Mouse (Mus musculus): ENCODE data around the gene Crispld2. TPM values are rescaled to one million over a fixed set of nuclear protein-coding genes. Genes with fewer than 3 reads are reported as not detected.

The Crispld2 gene
- polyA plus RNA-seq, 1 experiment from 2014 or later = 12.2 TPM

GRCm38 (mm10) chr8:120050376-120050775 lies 58.1 kb downstream of the Crispld2 start:
- 64% methylated on average over 10 of the region's 10 CpGs for WGBS

GRCm38 (mm10) chr8:120051006-120051405 lies 58.8 kb downstream of the Crispld2 start:
- no peaks in the 10 kb centered on the region for H3K9me3 ChIP-seq (replicated peaks; ENCODE audit: low read length)
- H3K4me2 ChIP-seq (ENCODE audit: low read length) = no peak overlapping the region
- H3K27me3 ChIP-seq (ENCODE audit: insufficient read depth, low read length) = no peaks in the 10 kb centered on the region
- no peaks in the 10 kb centered on the region for H3K36me3 ChIP-seq (ENCODE audit: insufficient read depth, low read length)
- TF ChIP-seq CTCF (IDR thresholded peaks at IDR 0.05; ENCODE audit: low read depth) = no peak
- H3K27ac ChIP-seq = no peak overlapping the region
- ATAC-seq (replicated peaks; ENCODE audit: low FRiP score, low read depth) (no peak), DNase-seq (ENCODE audit: low spot score) (peak; percentile 54)
- 27% methylated on average over 4 of the region's 4 CpGs for WGBS
- H3K9ac ChIP-seq (ENCODE audit: low read depth, low read length) = no peak overlapping the region
- no peak overlapping the region for H3K4me3 ChIP-seq (replicated peaks; ENCODE audit: low read depth, low read length)
- H3K4me1 ChIP-seq (replicated peaks; ENCODE audit: insufficient read depth, low read length) = no peaks in the 10 kb centered on the region; the same call in 1 of the 2 replicates

More at GRCm38 (mm10) chr8:120050376-120050775, 58.1 kb downstream of the Crispld2 start:
- no peaks in the 10 kb centered on the region for H3K36me3 ChIP-seq (ENCODE audit: insufficient read depth, low read length)
- no peak for TF ChIP-seq CTCF (IDR thresholded peaks at IDR 0.05; ENCODE audit: low read depth)
- H3K9ac ChIP-seq (ENCODE audit: low read depth, low read length) = no peak overlapping the region
- H3K4me2 ChIP-seq (ENCODE audit: low read length) = no peak overlapping the region
- no peaks in the 10 kb centered on the region; the same call in 1 of the 2 replicates for H3K4me1 ChIP-seq (replicated peaks; ENCODE audit: insufficient read depth, low read length)
- H3K4me3 ChIP-seq (replicated peaks; ENCODE audit: low read depth, low read length) = no peak overlapping the region
- DNase-seq (ENCODE audit: low spot score) = no peak
- no peak for ATAC-seq (replicated peaks; ENCODE audit: low FRiP score, low read depth)
- H3K9me3 ChIP-seq (replicated peaks; ENCODE audit: low read length) = no peaks in the 10 kb centered on the region
- no peaks in the 10 kb centered on the region for H3K27me3 ChIP-seq (ENCODE audit: insufficient read depth, low read length)
- H3K27ac ChIP-seq = no peak overlapping the region

- H3K9me3 ChIP-seq (replicated peaks; ENCODE audit: low read length) = no peaks in the 10 kb centered on the region
- DNase-seq (ENCODE audit: low spot score) (no peak), ATAC-seq (replicated peaks; ENCODE audit: low FRiP score, low read depth) (no peak)
- no peak overlapping the region for H3K27ac ChIP-seq
- H3K27me3 ChIP-seq (ENCODE audit: insufficient read depth, low read length) = no peaks in the 10 kb centered on the region
- H3K4me2 ChIP-seq (ENCODE audit: low read length) = no peak overlapping the region
- TF ChIP-seq CTCF (IDR thresholded peaks at IDR 0.05; ENCODE audit: low read depth) = no peak
- no peaks in the 10 kb centered on the region for H3K4me1 ChIP-seq (replicated peaks; ENCODE audit: insufficient read depth, low read length)
- H3K4me3 ChIP-seq (replicated peaks; ENCODE audit: low read depth, low read length) = no peak overlapping the region
- no peak overlapping the region for H3K9ac ChIP-seq (ENCODE audit: low read depth, low read length)
- H3K36me3 ChIP-seq (ENCODE audit: insufficient read depth, low read length) = no peaks in the 10 kb centered on the region
- 88% methylated on average over 4 of the region's 4 CpGs for WGBS
These were observed 59.7 kb downstream of the Crispld2 start for GRCm38 (mm10) chr8:120051908-120052307.

DNA sequence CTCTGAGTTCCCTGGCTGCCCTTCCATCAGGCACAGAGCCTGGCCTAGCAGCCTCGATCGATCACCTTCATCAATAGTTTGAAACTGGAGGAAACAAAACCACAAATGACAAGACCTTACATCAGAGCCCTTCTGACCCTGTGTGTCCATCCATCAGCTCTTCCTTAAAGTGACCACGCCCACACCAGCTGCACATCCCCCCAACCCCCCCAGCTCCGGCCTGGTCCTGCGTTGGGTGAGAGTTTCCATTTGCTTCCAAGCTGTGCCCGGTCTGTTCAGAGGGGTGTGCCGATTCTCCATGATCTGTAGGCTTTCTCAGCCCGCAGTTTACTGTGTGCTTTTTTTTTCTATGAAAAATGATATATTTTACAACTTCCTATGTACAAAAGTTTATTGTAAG lies 60.1 kb downstream of the Crispld2 start:
- Histone ChIP-seq H3K9me3 (replicated peaks; ENCODE audit: low read length) (no peaks in the 10 kb centered on the region), H3K4me2 (ENCODE audit: low read length) (no peak overlapping the region), H3K27ac (no peak overlapping the region), H3K27me3 (ENCODE audit: insufficient read depth, low read length) (no peaks in the 10 kb centered on the region), H3K36me3 (ENCODE audit: insufficient read depth, low read length) (no peaks in the 10 kb centered on the region), H3K9ac (ENCODE audit: low read depth, low read length) (no peak overlapping the region), H3K4me3 (replicated peaks; ENCODE audit: low read depth, low read length) (no peak overlapping the region), H3K4me1 (replicated peaks; ENCODE audit: insufficient read depth, low read length) (no peaks in the 10 kb centered on the region)
- WGBS = 77% methylated on average over 8 of the region's 8 CpGs
- ATAC-seq (replicated peaks; ENCODE audit: low FRiP score, low read depth) (no peak), DNase-seq (ENCODE audit: low spot score) (no peak)
- TF ChIP-seq CTCF (IDR thresholded peaks at IDR 0.05; ENCODE audit: low read depth) = no peak

- Histone ChIP-seq H3K27ac (no peak overlapping the region), H3K4me3 (replicated peaks; ENCODE audit: low read depth, low read length) (no peak overlapping the region), H3K9ac (ENCODE audit: low read depth, low read length) (no peak overlapping the region), H3K9me3 (replicated peaks; ENCODE audit: low read length) (no peaks in the 10 kb centered on the region), H3K36me3 (ENCODE audit: insufficient read depth, low read length) (no peaks in the 10 kb centered on the region), H3K27me3 (ENCODE audit: insufficient read depth, low read length) (no peaks in the 10 kb centered on the region), H3K4me1 (replicated peaks; ENCODE audit: insufficient read depth, low read length) (no peaks in the 10 kb centered on the region), H3K4me2 (ENCODE audit: low read length) (no peak overlapping the region)
- DNase-seq (ENCODE audit: low spot score) (no peak), ATAC-seq (replicated peaks; ENCODE audit: low FRiP score, low read depth) (no peak)
- WGBS = 95% methylated on average over 3 of the region's 3 CpGs
- TF ChIP-seq CTCF (IDR thresholded peaks at IDR 0.05; ENCODE audit: low read depth) = no peak
These were observed 62.6 kb downstream of the Crispld2 start for GRCm38 (mm10) chr8:120054833-120055232.

DNA sequence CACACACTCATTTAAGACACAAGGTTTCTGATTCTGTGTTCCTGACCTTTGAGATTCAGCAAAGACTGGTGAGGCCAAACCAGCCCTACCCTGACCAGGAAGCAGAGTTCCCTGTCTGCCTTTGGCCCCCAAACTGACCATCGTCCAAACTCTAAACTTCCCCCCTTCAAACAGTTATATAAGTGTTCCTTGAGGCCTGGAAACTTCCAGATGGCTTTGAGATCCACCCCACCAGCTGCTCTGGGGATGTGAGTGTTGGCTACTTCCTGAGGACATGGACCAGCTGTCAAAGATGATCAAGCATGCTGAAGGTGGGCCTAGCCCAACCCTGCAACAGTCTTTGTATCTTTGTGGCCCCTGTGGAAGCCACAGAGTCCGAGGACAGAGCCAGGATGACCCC lies 64.8 kb downstream of the Crispld2 start:
- H3K9ac ChIP-seq (ENCODE audit: low read depth, low read length) = no peak overlapping the region
- H3K27ac ChIP-seq = no peak overlapping the region
- WGBS = 82% methylated on average over 2 of the region's 2 CpGs
- H3K4me2 ChIP-seq (ENCODE audit: low read length) = no peak overlapping the region
- TF ChIP-seq CTCF (IDR thresholded peaks at IDR 0.05; ENCODE audit: low read depth) = no peak
- no peaks in the 10 kb centered on the region for H3K9me3 ChIP-seq (replicated peaks; ENCODE audit: low read length)
- H3K27me3 ChIP-seq (ENCODE audit: insufficient read depth, low read length) = no peaks in the 10 kb centered on the region
- ATAC-seq (replicated peaks; ENCODE audit: low FRiP score, low read depth) (no peak), DNase-seq (ENCODE audit: low spot score) (no peak)
- no peak overlapping the region for H3K4me3 ChIP-seq (replicated peaks; ENCODE audit: low read depth, low read length)
- no peaks in the 10 kb centered on the region for H3K4me1 ChIP-seq (replicated peaks; ENCODE audit: insufficient read depth, low read length)
- H3K36me3 ChIP-seq (ENCODE audit: insufficient read depth, low read length) = no peaks in the 10 kb centered on the region

DNA sequence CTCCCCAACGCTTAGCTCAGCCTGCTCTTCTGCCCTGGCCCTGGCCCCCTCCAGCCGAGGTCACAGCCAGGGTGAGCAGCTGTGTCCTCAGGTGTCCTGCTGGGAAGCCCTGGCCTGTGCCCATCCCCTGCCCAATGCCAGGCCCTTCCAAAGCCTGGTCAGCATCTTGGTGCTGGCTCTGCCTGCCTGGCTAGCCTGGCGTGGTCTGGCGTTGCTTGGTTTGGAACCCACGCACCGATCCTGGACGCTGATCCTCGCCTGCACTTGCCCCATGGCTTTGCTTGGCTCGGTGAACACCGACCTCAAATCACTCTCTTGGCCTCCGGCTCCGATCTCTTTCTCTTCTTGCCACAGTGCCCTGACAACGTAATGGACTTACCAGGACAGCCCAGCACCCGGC lies 70.5 kb downstream of the Crispld2 start:
- Histone ChIP-seq H3K4me2 (ENCODE audit: low read length) (no peak overlapping the region), H3K9ac (ENCODE audit: low read depth, low read length) (no peak overlapping the region), H3K27me3 (ENCODE audit: insufficient read depth, low read length) (no peaks in the 10 kb centered on the region), H3K9me3 (replicated peaks; ENCODE audit: low read length) (no peaks in the 10 kb centered on the region), H3K4me1 (replicated peaks; ENCODE audit: insufficient read depth, low read length) (no peaks in the 10 kb centered on the region), H3K36me3 (ENCODE audit: insufficient read depth, low read length) (no peaks in the 10 kb centered on the region), H3K4me3 (replicated peaks; ENCODE audit: low read depth, low read length) (no peak overlapping the region), H3K27ac (no peak overlapping the region)
- DNase-seq (ENCODE audit: low spot score) (no peak), ATAC-seq (replicated peaks; ENCODE audit: low FRiP score, low read depth) (no peak)
- no peak for TF ChIP-seq CTCF (IDR thresholded peaks at IDR 0.05; ENCODE audit: low read depth)
- WGBS = 88% methylated on average over 14 of the region's 14 CpGs

Measured in kidney, postnatal 0 days (tissue).